Mouse (Mus musculus) brain, embryonic 14.5 days (tissue): ENCODE results near the gene Dydc2. TPM values are rescaled to one million over a fixed set of nuclear protein-coding genes. Genes with fewer than 3 reads are reported as not detected.

Experiments
- DNase-seq: peaks from one replicate; pipeline ENCODE4 v3.0.0-alpha.2; 2011; ENCODE audit warnings: low read depth
- CTCF ChIP-seq: fragments of 200-500 bp; IDR thresholded peaks from 2 replicates; pipeline ENCODE4 v1.5.1; 2012; ENCODE audit warnings: inconsistent platforms, mild to moderate bottlenecking, moderate library complexity, borderline replicate concordance; ENCODE audit not compliant: insufficient read depth, insufficient read length; ENCODE audit errors: extremely low read depth
- POLR2A ChIP-seq: fragments of 200-500 bp; IDR thresholded peaks from 2 replicates; pipeline ENCODE4 v1.6.1; 2012; ENCODE audit warnings: mild to moderate bottlenecking, inconsistent platforms, borderline replicate concordance; ENCODE audit not compliant: poor library complexity, insufficient read depth, insufficient read length, severe bottlenecking; ENCODE audit errors: extremely low read depth
- polyA plus RNA-seq: library from polyadenylated mRNA; depleted of rRNA; stranded (reverse); fragments of >200 nt; gene quantifications from 2 replicates; pipeline ENCODE4 v1.2.3, GENCODE M21; 2012; rRNA removed

Dydc2 gene
- 0.15 and 0.53 TPM in 2 replicates for polyA plus RNA-seq

DNA sequence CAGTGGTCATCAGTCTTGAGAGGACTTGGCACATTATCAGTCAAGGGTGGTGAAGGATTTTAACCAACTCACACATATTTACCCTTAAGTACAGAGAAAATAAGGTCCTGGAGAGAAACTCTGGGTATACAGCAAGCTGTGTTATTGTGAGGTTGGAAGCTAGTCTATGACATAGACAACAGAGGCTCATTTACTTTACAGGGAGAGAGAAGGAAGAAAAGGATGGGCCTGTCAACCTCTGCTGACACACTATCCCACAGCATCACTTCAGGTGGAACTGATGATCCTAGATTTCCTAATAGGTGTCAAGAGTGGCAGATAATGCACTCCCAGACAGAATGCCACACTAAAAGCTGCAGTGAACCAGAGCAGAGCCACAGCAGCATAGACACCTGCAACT is at the start of gene Dydc2:
Dydc2 (minus strand) TSS at position 101 of the 400 bp plus-strand sequence.
- TF ChIP-seq CTCF (no peak), POLR2A (no peak)
- DNase-seq = no peak

GRCm38 (mm10) chr14:41116271-41116670 is 47.3 kb upstream of the Dydc2 start:
- no peak for DNase-seq
- TF ChIP-seq CTCF (no peak), POLR2A (no peak)

- TF ChIP-seq CTCF (no peak), POLR2A (no peak)
- no peak for DNase-seq
These were observed 43.9 kb upstream of the Dydc2 start for GRCm38 (mm10) chr14:41112944-41113343.

DNA sequence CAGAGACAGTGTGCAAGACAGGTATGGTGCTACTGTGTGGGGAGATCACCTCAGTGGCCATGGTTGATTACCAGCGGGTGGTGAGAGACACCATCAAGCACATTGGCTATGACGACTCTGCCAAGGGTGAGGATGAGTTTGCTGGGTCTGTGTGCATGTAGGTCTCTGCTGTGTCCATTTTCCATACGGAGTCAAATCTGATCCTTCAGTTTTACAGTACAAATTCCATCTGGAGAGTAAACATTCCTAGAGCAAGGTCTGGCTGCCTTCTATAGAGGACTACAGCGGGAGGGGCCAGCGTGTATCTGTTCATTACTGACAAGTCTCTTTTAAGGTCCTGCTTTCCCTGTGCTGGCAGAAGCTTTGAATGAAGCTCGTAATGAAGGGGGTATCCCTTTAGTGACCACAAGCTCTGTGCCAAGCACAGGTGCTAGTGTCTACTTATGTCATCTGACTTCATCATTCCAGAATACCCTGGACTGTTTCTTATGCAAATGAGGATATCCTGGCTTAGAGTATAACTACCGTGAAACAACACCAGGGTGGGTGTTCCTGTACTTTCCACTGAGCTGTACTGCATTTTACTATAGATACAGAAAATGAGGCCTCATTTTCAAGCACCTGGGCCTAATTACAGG is 42.1 kb upstream of the Dydc2 start:
- no peak for DNase-seq

GRCm38 (mm10) chr14:41104853-41105444 is 35.9 kb upstream of the Dydc2 start, which contains the start of gene Mat1a:
Gene Mat1a, plus strand, starts transcription at chr14:41105035.
- TF ChIP-seq POLR2A = no peak
- no peak for TF ChIP-seq CTCF
- DNase-seq = no peak

More for the DNA sequence above, 42.1 kb upstream of the Dydc2 start:
- TF ChIP-seq POLR2A = no peak
- no peak for TF ChIP-seq CTCF

DNA sequence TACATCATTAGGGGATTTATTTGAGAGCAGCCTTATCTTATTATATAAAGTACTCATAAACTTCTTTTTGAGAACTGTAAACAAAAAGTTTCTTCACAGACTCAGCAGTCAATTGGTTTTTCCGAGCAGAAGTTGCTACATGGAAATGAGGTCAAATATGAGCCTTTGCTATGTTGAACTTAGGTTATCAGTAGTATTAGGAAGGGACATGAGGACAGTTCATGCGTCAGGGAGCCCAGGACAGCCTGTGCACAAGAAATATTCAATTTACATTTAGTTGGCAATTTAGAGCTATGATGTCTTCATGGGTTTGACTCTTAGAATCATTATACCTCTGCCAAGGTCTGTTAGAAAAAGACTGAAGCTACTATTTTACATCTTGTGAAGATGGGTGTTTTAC is 33.3 kb upstream of the Dydc2 start:
- no peak for DNase-seq
- TF ChIP-seq POLR2A (no peak), CTCF (no peak)

GRCm38 (mm10) chr14:41101242-41101641 is 32.2 kb upstream of the Dydc2 start:
- no peak for DNase-seq
- TF ChIP-seq POLR2A (no peak), CTCF (no peak)

DNA sequence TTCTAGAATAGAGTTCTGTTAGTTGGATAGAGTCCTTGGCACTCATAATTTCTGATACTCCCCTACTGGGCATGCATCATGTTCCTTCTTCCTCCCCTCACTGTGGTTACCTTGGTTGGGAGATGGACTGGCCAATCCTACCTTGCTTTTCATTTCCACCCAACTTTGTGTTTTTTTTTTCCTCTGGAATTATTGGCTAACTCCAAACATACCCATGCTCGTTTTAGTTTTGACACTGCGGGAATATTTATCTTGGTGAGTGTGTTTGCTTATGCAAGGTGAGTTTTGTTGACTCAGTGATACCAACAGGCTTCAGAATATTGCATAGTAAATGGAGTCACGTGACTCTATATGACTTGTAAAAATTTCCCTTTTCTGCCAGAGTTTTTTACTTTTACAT is 31.7 kb upstream of the Dydc2 start:
- no peak for DNase-seq
- TF ChIP-seq POLR2A = no peak
- no peak for TF ChIP-seq CTCF

GRCm38 (mm10) chr14:41098726-41099125 is 29.7 kb upstream of the Dydc2 start:
- DNase-seq = no peak
- TF ChIP-seq POLR2A (no peak), CTCF (no peak)

DNA sequence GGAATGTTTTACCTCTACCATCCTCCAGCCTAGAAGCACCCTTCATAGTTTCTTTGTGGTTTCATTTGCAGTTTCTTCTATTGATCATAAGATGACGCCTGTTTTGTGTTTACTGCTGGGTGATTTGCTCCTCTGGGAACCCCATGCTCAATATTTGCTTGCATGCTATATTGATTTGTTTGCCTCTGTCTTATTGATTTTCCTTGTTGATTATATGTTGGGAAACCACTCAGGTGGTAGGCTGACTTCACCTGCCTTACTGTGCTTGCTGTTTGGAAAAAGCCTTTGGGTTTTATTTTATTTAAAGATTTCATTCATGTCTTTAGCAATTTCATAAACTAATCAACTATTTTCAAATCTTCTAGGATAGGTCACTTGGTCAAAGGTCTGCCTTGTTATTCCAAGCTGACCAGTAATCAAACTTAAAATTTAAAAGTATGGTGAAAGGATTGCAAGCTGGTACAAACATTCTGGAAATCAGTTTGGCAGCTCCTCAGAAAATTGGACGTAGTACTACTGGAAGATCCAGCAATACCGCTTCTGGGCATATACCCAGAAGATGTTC is 27.4 kb upstream of the Dydc2 start:
- no peak for DNase-seq
- TF ChIP-seq POLR2A (no peak), CTCF (no peak)

DNA sequence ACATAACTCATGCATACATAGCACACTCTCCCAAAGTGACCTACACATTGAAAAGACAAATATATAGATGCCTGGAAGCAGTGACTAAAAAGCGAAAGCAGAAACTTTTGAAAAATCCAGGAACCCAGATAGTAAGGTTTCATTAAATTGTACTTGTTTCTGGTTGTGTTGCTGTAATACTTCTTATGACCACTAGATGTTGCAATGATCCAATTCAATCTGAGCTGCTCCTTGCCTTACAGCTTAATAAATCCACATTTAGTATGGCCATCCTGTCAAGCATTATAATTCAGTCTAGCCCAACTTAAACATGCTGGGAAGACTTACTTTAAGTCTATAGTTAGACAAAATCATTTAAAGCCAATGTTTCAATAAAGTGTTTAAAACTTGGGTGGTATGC is 25.1 kb upstream of the Dydc2 start:
- TF ChIP-seq POLR2A (no peak), CTCF (peak; percentile 32; the same call in 1 of the 2 replicates)
- DNase-seq = peak; percentile 45
